Mouse (Mus musculus): ENCODE measurements around the gene Unk. TPM values are rescaled to one million over a fixed set of nuclear protein-coding genes. Genes with fewer than 3 reads are reported as not detected.

Gene Unk
- polyA plus RNA-seq, 1 experiment from 2014 or later: 34.6 TPM

- DNase-seq (ENCODE audit: low spot score) (no peak), ATAC-seq (ENCODE audit: insufficient number of reproducible peaks, low FRiP score, low TSS enrichment, low read depth) (no peak)
- H3K4me2 ChIP-seq (ENCODE audit: low read depth, severe bottlenecking): peak overlapping the region; percentile 90
- H3K27ac ChIP-seq (replicated peaks; ENCODE audit: low read depth, low read length): no peak overlapping the region
- H3K36me3 ChIP-seq (ENCODE audit: control insufficient read depth, insufficient read depth, low read length): no peaks in the 10 kb centered on the region
- H3K27me3 ChIP-seq (ENCODE audit: control insufficient read depth, insufficient read depth, low read length): no peaks in the 10 kb centered on the region
- WGBS: 86% methylated on average over 6 of the region's 6 CpGs
- H3K9ac ChIP-seq (ENCODE audit: low read length): peak overlapping the region; percentile 90
- H3K4me3 ChIP-seq (ENCODE audit: low read depth, low read length): peak overlapping the region; percentile 70
- H3K4me1 ChIP-seq (ENCODE audit: control insufficient read depth, insufficient read depth, low read length): 0 out of 2 replicates have a peak, but pooled peaks cover 6% of the 10 kb centered on the region
- H3K9me3 ChIP-seq (ENCODE audit: control insufficient read depth, low read length): no peaks in the 10 kb centered on the region
Measured at GRCm38 (mm10) chr11:116029086-116029865, 846 bp upstream of the Unk start.

- ATAC-seq (ENCODE audit: insufficient number of reproducible peaks, low FRiP score, low TSS enrichment, low read depth): 0 out of 2 replicates have a peak, but pooled peaks have one; percentile 14
- Histone ChIP-seq H3K4me1 (ENCODE audit: control insufficient read depth, insufficient read depth, low read length) (0 out of 2 replicates have a peak, but pooled peaks cover 6% of the 10 kb centered on the region), H3K27ac (replicated peaks; ENCODE audit: low read depth, low read length) (peak overlapping the region; percentile 97), H3K9me3 (ENCODE audit: control insufficient read depth, low read length) (no peaks in the 10 kb centered on the region), H3K4me2 (ENCODE audit: low read depth, severe bottlenecking) (peak overlapping the region; percentile 90), H3K4me3 (ENCODE audit: low read depth, low read length) (peak overlapping the region; percentile 70), H3K27me3 (ENCODE audit: control insufficient read depth, insufficient read depth, low read length) (no peaks in the 10 kb centered on the region), H3K36me3 (ENCODE audit: control insufficient read depth, insufficient read depth, low read length) (no peaks in the 10 kb centered on the region), H3K9ac (ENCODE audit: low read length) (peak overlapping the region; percentile 90)
- peak; percentile 58 for DNase-seq (ENCODE audit: low spot score)
- WGBS: 31% methylated on average over 14 of the region's 14 CpGs
Measured at GRCm38 (mm10) chr11:116030898-116031845, 1.1 kb downstream of the Unk start.

- H3K4me1 ChIP-seq (ENCODE audit: control insufficient read depth, insufficient read depth, low read length): 0 out of 2 replicates have a peak, but pooled peaks cover 6% of the 10 kb centered on the region
- H3K4me2 ChIP-seq (ENCODE audit: low read depth, severe bottlenecking): no peak overlapping the region
- H3K36me3 ChIP-seq (ENCODE audit: control insufficient read depth, insufficient read depth, low read length): peaks cover 5% of the 10 kb centered on the region
- no peak overlapping the region for H3K27ac ChIP-seq (replicated peaks; ENCODE audit: low read depth, low read length)
- ATAC-seq (ENCODE audit: insufficient number of reproducible peaks, low FRiP score, low TSS enrichment, low read depth): no peak
- DNase-seq (ENCODE audit: low spot score): no peak
- no peak overlapping the region for H3K4me3 ChIP-seq (ENCODE audit: low read depth, low read length)
- no peak overlapping the region for H3K9ac ChIP-seq (ENCODE audit: low read length)
- no peaks in the 10 kb centered on the region for H3K9me3 ChIP-seq (ENCODE audit: control insufficient read depth, low read length)
- WGBS: 93% methylated on average over 6 of the region's 6 CpGs
- no peaks in the 10 kb centered on the region for H3K27me3 ChIP-seq (ENCODE audit: control insufficient read depth, insufficient read depth, low read length)
Measured at GRCm38 (mm10) chr11:116034584-116034983, 4.5 kb downstream of the Unk start.

- Histone ChIP-seq H3K36me3 (ENCODE audit: control insufficient read depth, insufficient read depth, low read length) (peaks cover 13% of the 10 kb centered on the region), H3K27me3 (ENCODE audit: control insufficient read depth, insufficient read depth, low read length) (no peaks in the 10 kb centered on the region), H3K9me3 (ENCODE audit: control insufficient read depth, low read length) (no peaks in the 10 kb centered on the region), H3K4me2 (ENCODE audit: low read depth, severe bottlenecking) (no peak overlapping the region), H3K4me3 (ENCODE audit: low read depth, low read length) (no peak overlapping the region), H3K4me1 (ENCODE audit: control insufficient read depth, insufficient read depth, low read length) (0 out of 2 replicates have a peak, but pooled peaks cover 2% of the 10 kb centered on the region), H3K9ac (ENCODE audit: low read length) (no peak overlapping the region), H3K27ac (replicated peaks; ENCODE audit: low read depth, low read length) (no peak overlapping the region)
- DNase-seq (ENCODE audit: low spot score) (no peak), ATAC-seq (ENCODE audit: insufficient number of reproducible peaks, low FRiP score, low TSS enrichment, low read depth) (no peak)
- 65% methylated on average over 3 of the region's 3 CpGs for WGBS
Measured at GRCm38 (mm10) chr11:116036671-116037070, 6.5 kb downstream of the Unk start.

- Histone ChIP-seq H3K36me3 (ENCODE audit: control insufficient read depth, insufficient read depth, low read length) (peaks cover 18% of the 10 kb centered on the region), H3K9me3 (ENCODE audit: control insufficient read depth, low read length) (no peaks in the 10 kb centered on the region), H3K27ac (replicated peaks; ENCODE audit: low read depth, low read length) (no peak overlapping the region), H3K4me3 (ENCODE audit: low read depth, low read length) (no peak overlapping the region), H3K4me2 (ENCODE audit: low read depth, severe bottlenecking) (no peak overlapping the region), H3K4me1 (ENCODE audit: control insufficient read depth, insufficient read depth, low read length) (no peaks in the 10 kb centered on the region), H3K27me3 (ENCODE audit: control insufficient read depth, insufficient read depth, low read length) (no peaks in the 10 kb centered on the region), H3K9ac (ENCODE audit: low read length) (no peak overlapping the region)
- WGBS: 94% methylated on average over 9 of the region's 9 CpGs
- DNase-seq (ENCODE audit: low spot score) (no peak), ATAC-seq (ENCODE audit: insufficient number of reproducible peaks, low FRiP score, low TSS enrichment, low read depth) (no peak)
Measured at GRCm38 (mm10) chr11:116037826-116038225, 7.7 kb downstream of the Unk start.

- Histone ChIP-seq H3K4me3 (ENCODE audit: low read depth, low read length) (no peak overlapping the region), H3K36me3 (ENCODE audit: control insufficient read depth, insufficient read depth, low read length) (peaks cover 19% of the 10 kb centered on the region), H3K4me1 (ENCODE audit: control insufficient read depth, insufficient read depth, low read length) (no peaks in the 10 kb centered on the region), H3K27ac (replicated peaks; ENCODE audit: low read depth, low read length) (no peak overlapping the region), H3K27me3 (ENCODE audit: control insufficient read depth, insufficient read depth, low read length) (no peaks in the 10 kb centered on the region), H3K9ac (ENCODE audit: low read length) (no peak overlapping the region), H3K9me3 (ENCODE audit: control insufficient read depth, low read length) (no peaks in the 10 kb centered on the region), H3K4me2 (ENCODE audit: low read depth, severe bottlenecking) (no peak overlapping the region)
- 93% methylated on average over 6 of the region's 6 CpGs for WGBS
- DNase-seq (ENCODE audit: low spot score) (no peak), ATAC-seq (ENCODE audit: insufficient number of reproducible peaks, low FRiP score, low TSS enrichment, low read depth) (no peak)
Measured at GRCm38 (mm10) chr11:116040593-116040992, 10.5 kb downstream of the Unk start.

- H3K9ac ChIP-seq (ENCODE audit: low read length): no peak overlapping the region
- no peak overlapping the region for H3K27ac ChIP-seq (replicated peaks; ENCODE audit: low read depth, low read length)
- no peaks in the 10 kb centered on the region for H3K9me3 ChIP-seq (ENCODE audit: control insufficient read depth, low read length)
- 98% methylated on average over 2 of the region's 2 CpGs for WGBS
- no peak overlapping the region for H3K4me3 ChIP-seq (ENCODE audit: low read depth, low read length)
- DNase-seq (ENCODE audit: low spot score) (no peak), ATAC-seq (ENCODE audit: insufficient number of reproducible peaks, low FRiP score, low TSS enrichment, low read depth) (no peak)
- H3K4me1 ChIP-seq (ENCODE audit: control insufficient read depth, insufficient read depth, low read length): no peaks in the 10 kb centered on the region
- no peak overlapping the region for H3K4me2 ChIP-seq (ENCODE audit: low read depth, severe bottlenecking)
- peaks cover 21% of the 10 kb centered on the region for H3K36me3 ChIP-seq (ENCODE audit: control insufficient read depth, insufficient read depth, low read length)
- no peaks in the 10 kb centered on the region for H3K27me3 ChIP-seq (ENCODE audit: control insufficient read depth, insufficient read depth, low read length)
Measured at GRCm38 (mm10) chr11:116041833-116042232, 11.7 kb downstream of the Unk start.

- Histone ChIP-seq H3K4me2 (ENCODE audit: low read depth, severe bottlenecking) (no peak overlapping the region), H3K9ac (ENCODE audit: low read length) (no peak overlapping the region), H3K4me3 (ENCODE audit: low read depth, low read length) (no peak overlapping the region), H3K27ac (replicated peaks; ENCODE audit: low read depth, low read length) (no peak overlapping the region), H3K4me1 (ENCODE audit: control insufficient read depth, insufficient read depth, low read length) (no peaks in the 10 kb centered on the region), H3K9me3 (ENCODE audit: control insufficient read depth, low read length) (no peaks in the 10 kb centered on the region), H3K36me3 (ENCODE audit: control insufficient read depth, insufficient read depth, low read length) (peaks cover 25% of the 10 kb centered on the region), H3K27me3 (ENCODE audit: control insufficient read depth, insufficient read depth, low read length) (no peaks in the 10 kb centered on the region)
- ATAC-seq (ENCODE audit: insufficient number of reproducible peaks, low FRiP score, low TSS enrichment, low read depth) (no peak), DNase-seq (ENCODE audit: low spot score) (no peak)
- 59% methylated on average over 5 of the region's 5 CpGs for WGBS
Measured at GRCm38 (mm10) chr11:116042372-116043138, 12.4 kb downstream of the Unk start.
